Mouse (Mus musculus): ENCODE results near the gene Krt31. TPM values are rescaled to one million over a fixed set of nuclear protein-coding genes. Genes with fewer than 3 reads are reported as not detected.

The Krt31 gene
- not detected for total RNA-seq (2021)
- long read RNA-seq, experiment 1, result 0 reads
- long read RNA-seq, experiment 2, result 0 reads

GRCm38 (mm10) chr11:100050451-100050850 lies at the start of gene Krt31:
Gene Krt31 (minus strand): TSS chr11:100050551.
- DNase-seq, result no peak
- intact Hi-C loops (cut with DNase I), result no loop called here

- DNase-seq, result no peak
- intact Hi-C loops (cut with DNase I), result no loop called here
Measured at GRCm38 (mm10) chr11:100097819-100098218, 47.5 kb upstream of the Krt31 start.

GRCm38 (mm10) chr11:100096141-100096540 lies 45.8 kb upstream of the Krt31 start, which contains the start of gene Krt35:
Gene Krt35 (minus strand): TSS chr11:100096241.
- intact Hi-C loops (cut with DNase I), result no loop called here
- no peak for DNase-seq

GRCm38 (mm10) chr11:100088378-100089025 lies 38.2 kb upstream of the Krt31 start:
- no peak for DNase-seq
- intact Hi-C loops (cut with DNase I), result no loop called here

- DNase-seq, result no peak
- intact Hi-C loops (cut with DNase I), result no loop called here
Measured at GRCm38 (mm10) chr11:100087861-100088260, 37.5 kb upstream of the Krt31 start, which contains the start of gene Krt32. Gene Krt32 (minus strand): TSS chr11:100088226.

- intact Hi-C loops (cut with DNase I), result no loop called here
- DNase-seq, result no peak
Measured at GRCm38 (mm10) chr11:100073873-100074272, 23.5 kb upstream of the Krt31 start.

GRCm38 (mm10) chr11:100067293-100068036 lies 17.1 kb upstream of the Krt31 start:
- intact Hi-C loops (cut with DNase I), result no loop called here
- no peak for DNase-seq

- intact Hi-C loops (cut with DNase I), result no loop called here
- DNase-seq, result no peak
Measured at GRCm38 (mm10) chr11:100066236-100067010, 16.1 kb upstream of the Krt31 start.

- intact Hi-C loops (cut with DNase I), result no loop called here
- DNase-seq, result no peak
Measured at GRCm38 (mm10) chr11:100058875-100059274, 8.5 kb upstream of the Krt31 start.

GRCm38 (mm10) chr11:100055686-100056655 lies 5.6 kb upstream of the Krt31 start:
- no peak for DNase-seq
- intact Hi-C loops (cut with DNase I), result no loop called here

- intact Hi-C loops (cut with DNase I), result no loop called here
Measured at GRCm38 (mm10) chr11:100047193-100047592, 3.2 kb downstream of the Krt31 start.

GRCm38 (mm10) chr11:100046303-100046866 lies 4.0 kb downstream of the Krt31 start:
- intact Hi-C loops (cut with DNase I), result no loop called here
- DNase-seq, result no peak

More at GRCm38 (mm10) chr11:100047193-100047592, 3.2 kb downstream of the Krt31 start:
- DNase-seq, result no peak

GRCm38 (mm10) chr11:100041454-100041853 lies 8.9 kb downstream of the Krt31 start, which contains the start of gene Krt34:
Gene Krt34 (minus strand): TSS chr11:100041554.
- intact Hi-C loops (cut with DNase I), result no loop called here
- DNase-seq, result no peak

GRCm38 (mm10) chr11:100029768-100030167 lies 20.6 kb downstream of the Krt31 start, which contains the start of gene Krt33b:
Gene Krt33b (minus strand): TSS chr11:100029868.
- intact Hi-C loops (cut with DNase I), result no loop called here
- no peak for DNase-seq

GRCm38 (mm10) chr11:100021438-100021837 lies 28.9 kb downstream of the Krt31 start:
- DNase-seq, result no peak

GRCm38 (mm10) chr11:100019466-100019865 lies 30.9 kb downstream of the Krt31 start:
- DNase-seq, result no peak
- intact Hi-C loops (cut with DNase I), result no loop called here

More at GRCm38 (mm10) chr11:100021438-100021837, 28.9 kb downstream of the Krt31 start:
- intact Hi-C loops (cut with DNase I), result no loop called here

GRCm38 (mm10) chr11:100016112-100016511 lies 34.2 kb downstream of the Krt31 start, which contains the start of gene Krt33a:
Gene Krt33a (minus strand): TSS chr11:100016212.
- no peak for DNase-seq
- intact Hi-C loops (cut with DNase I), result no loop called here

GRCm38 (mm10) chr11:100013691-100014171 lies 36.6 kb downstream of the Krt31 start:
- intact Hi-C loops (cut with DNase I), result no loop called here

GRCm38 (mm10) chr11:100010682-100011081 lies 39.7 kb downstream of the Krt31 start:
- intact Hi-C loops (cut with DNase I), result no loop called here
- DNase-seq, result no peak

More at GRCm38 (mm10) chr11:100013691-100014171, 36.6 kb downstream of the Krt31 start:
- DNase-seq, result no peak
